Mouse (Mus musculus) C2C12 (cell line): ENCODE measurements around the gene Wnk1.

ENCODE experiments used
- CTCF ChIP-seq: IDR thresholded peaks from one replicate; pipeline ENCODE4 v1.5.1; 2011; ENCODE audit not compliant: control insufficient read depth, insufficient read depth, insufficient read length
- MAX ChIP-seq: IDR thresholded peaks from one replicate; pipeline ENCODE4 v1.6.1; 2011; ENCODE audit warnings: mild to moderate bottlenecking, control low read depth

GRCm38 (mm10) chr6:119912046-119912445, 126.4 kb downstream of the Wnk1 start:
- TF ChIP-seq CTCF (no peak), MAX (no peak)
